Mouse (Mus musculus) MEL (cell line): ENCODE measurements around the gene Gm10037. TPM values are rescaled to one million over a fixed set of nuclear protein-coding genes. Genes with fewer than 3 reads are reported as not detected.

ENCODE experiments used
- DNase-seq: peaks from one replicate; pipeline ENCODE4 v3.0.0; 2011; ENCODE audit warnings: low read depth, low spot score
- H3K27ac ChIP-seq: 2 replicates; pipeline ENCODE4 v1.5.1; 2012; ENCODE audit warnings: low read depth, mild to moderate bottlenecking, control low read depth, low read length, moderate library complexity; ENCODE audit not compliant: control insufficient read depth
- H3K27me3 ChIP-seq, 2 experiments: fragments of 150-350 bp in 1 of 2; sonication (generic) in 1 of 2; 2 replicates each; pipeline ENCODE4 v1.6.1; 2012; ENCODE audit warnings: low read length in 2 of 2, mild to moderate bottlenecking in 2 of 2, improper control_type of control experiment in 1 of 2, moderate library complexity in 1 of 2; ENCODE audit not compliant: insufficient read depth in 2 of 2, control insufficient read depth in 1 of 2
- H3K36me3 ChIP-seq, 2 experiments: 2 replicates each; pipeline ENCODE4 v1.6.1; 2012 to 2014; ENCODE audit warnings: low read length in 2 of 2, improper control_type of control experiment in 1 of 2, inconsistent platforms in 1 of 2, mild to moderate bottlenecking in 1 of 2; ENCODE audit not compliant: insufficient read depth in 2 of 2, control insufficient read depth in 1 of 2
- H3K4me1 ChIP-seq, 2 experiments: fragments of 150-350 bp in 1 of 2; sonication (generic) in 1 of 2; 2 replicates each; pipeline ENCODE4 v1.6.1; 2012; ENCODE audit warnings: low read length in 2 of 2, improper control_type of control experiment in 1 of 2, mild to moderate bottlenecking in 1 of 2; ENCODE audit not compliant: insufficient read depth in 2 of 2, control insufficient read depth in 1 of 2
- H3K4me3 ChIP-seq, 2 experiments: fragments of 150-350 bp in 1 of 2; sonication (generic) in 1 of 2; 2 replicates each; pipeline ENCODE4 v1.5.1; 2012; ENCODE audit warnings: low read depth in 2 of 2, low read length in 2 of 2, mild to moderate bottlenecking in 2 of 2, moderate library complexity in 2 of 2, control low read depth in 1 of 2, improper control_type of control experiment in 1 of 2; ENCODE audit not compliant: control insufficient read depth in 1 of 2, insufficient read depth in 1 of 2
- H3K79me2 ChIP-seq: 2 replicates; pipeline ENCODE4 v1.6.1; 2012; ENCODE audit warnings: mild to moderate bottlenecking, low read length, moderate library complexity; ENCODE audit not compliant: control insufficient read depth, poor library complexity, insufficient read depth
- H3K9ac ChIP-seq: 2 replicates; pipeline ENCODE4 v1.6.1; 2012; ENCODE audit warnings: low read depth, mild to moderate bottlenecking, control low read depth, low read length, moderate library complexity; ENCODE audit not compliant: control insufficient read depth, poor library complexity, severe bottlenecking
- H3K9me3 ChIP-seq: fragments of 150-350 bp; sonication (generic); replicated peaks from 2 replicates; pipeline ENCODE4 v1.6.1; 2012; ENCODE audit warnings: mild to moderate bottlenecking, low read length, improper control_type of control experiment, moderate library complexity; ENCODE audit not compliant: insufficient read depth
- BHLHE40 ChIP-seq: IDR thresholded peaks from 2 replicates; pipeline ENCODE4 v1.6.1; 2012; ENCODE audit warnings: low read depth, mild to moderate bottlenecking, inconsistent platforms, low read length, improper control_type of control experiment, borderline replicate concordance
- CHD1 ChIP-seq: IDR thresholded peaks from 2 replicates; pipeline ENCODE4 v1.6.1; 2012; ENCODE audit warnings: low read depth, mild to moderate bottlenecking, inconsistent platforms, low read length, improper control_type of control experiment
- CHD2 ChIP-seq: IDR thresholded peaks from 2 replicates; pipeline ENCODE4 v1.6.1; 2011; ENCODE audit warnings: low read length, improper control_type of control experiment
- E2F4 ChIP-seq: IDR thresholded peaks from 2 replicates; pipeline ENCODE4 v1.6.1; 2011; ENCODE audit warnings: low read depth, low read length, improper control_type of control experiment, borderline replicate concordance
- ELF1 ChIP-seq: IDR thresholded peaks from 2 replicates; pipeline ENCODE4 v1.6.1; 2014; ENCODE audit warnings: low read depth, mild to moderate bottlenecking, inconsistent platforms, low read length, improper control_type of control experiment, moderate library complexity
- ETS1 ChIP-seq: IDR thresholded peaks from 2 replicates; pipeline ENCODE4 v1.6.1; 2012; ENCODE audit warnings: low read depth, mild to moderate bottlenecking, inconsistent platforms, low read length, improper control_type of control experiment, moderate library complexity
- GATA1 ChIP-seq: IDR thresholded peaks from 2 replicates; pipeline ENCODE4 v1.6.1; 2011; ENCODE audit warnings: low read depth, low read length, improper control_type of control experiment
- HCFC1 ChIP-seq: IDR thresholded peaks from 2 replicates; pipeline ENCODE4 v1.6.1; 2012; ENCODE audit warnings: low read depth, mild to moderate bottlenecking, inconsistent platforms, low read length, improper control_type of control experiment, moderate library complexity
- KAT2A ChIP-seq: conservative IDR thresholded peaks from 2 replicates; pipeline ENCODE4 v1.6.1; 2012; ENCODE audit warnings: low read depth, low read length, improper control_type of control experiment, inconsistent platforms
- MAX ChIP-seq: IDR thresholded peaks from 2 replicates; pipeline ENCODE4 v1.6.1; 2011; ENCODE audit warnings: low read length, improper control_type of control experiment
- MAZ ChIP-seq: IDR thresholded peaks from 2 replicates; pipeline ENCODE4 v1.6.1; 2012; ENCODE audit warnings: low read depth, mild to moderate bottlenecking, inconsistent platforms, low read length, improper control_type of control experiment
- MXI1 ChIP-seq: IDR thresholded peaks from 2 replicates; pipeline ENCODE4 v1.6.1; 2011; ENCODE audit warnings: mild to moderate bottlenecking, low read depth, low read length, improper control_type of control experiment
- MYC ChIP-seq: IDR thresholded peaks from 2 replicates; pipeline ENCODE4 v1.6.1; 2011; ENCODE audit warnings: low read depth, mild to moderate bottlenecking, low read length, improper control_type of control experiment, moderate library complexity
- NELFE ChIP-seq: IDR thresholded peaks from 2 replicates; pipeline ENCODE4 v1.6.1; 2011; ENCODE audit warnings: low read depth, low read length, improper control_type of control experiment
- NRF1 ChIP-seq: IDR thresholded peaks from 2 replicates; pipeline ENCODE4 v1.6.1; 2014; ENCODE audit warnings: low read depth, mild to moderate bottlenecking, inconsistent platforms, low read length, improper control_type of control experiment, moderate library complexity; ENCODE audit not compliant: poor library complexity, insufficient read depth, severe bottlenecking
- POLR2A ChIP-seq, 2 experiments: IDR thresholded peaks; 2 replicates each; pipeline ENCODE4 v1.6.1; 2011 to 2012; ENCODE audit warnings: low read length in 2 of 2, mild to moderate bottlenecking in 2 of 2, control low read depth in 1 of 2, improper control_type of control experiment in 1 of 2, low read depth in 1 of 2, moderate library complexity in 1 of 2; ENCODE audit not compliant: control insufficient read depth in 1 of 2, insufficient read depth in 1 of 2, poor library complexity in 1 of 2
- RCOR1 ChIP-seq: IDR thresholded peaks from 2 replicates; pipeline ENCODE4 v1.6.1; 2012; ENCODE audit warnings: low read depth, mild to moderate bottlenecking, inconsistent platforms, low read length, improper control_type of control experiment
- SMC3 ChIP-seq: IDR thresholded peaks from 2 replicates; pipeline ENCODE4 v1.6.1; 2011; ENCODE audit warnings: low read depth, low read length, improper control_type of control experiment
- TAL1 ChIP-seq: IDR thresholded peaks from 2 replicates; pipeline ENCODE4 v1.6.1; 2012; ENCODE audit warnings: mild to moderate bottlenecking, inconsistent platforms, low read length, moderate library complexity, mixed read lengths
- TBP ChIP-seq: IDR thresholded peaks from 2 replicates; pipeline ENCODE4 v1.8.0; 2011; ENCODE audit warnings: low read depth, low read length, improper control_type of control experiment
- USF2 ChIP-seq, 2 experiments: IDR thresholded peaks; 2 replicates each; pipeline ENCODE4 v1.6.1; 2011 to 2012; ENCODE audit warnings: improper control_type of control experiment in 2 of 2, low read length in 2 of 2, borderline replicate concordance in 1 of 2, inconsistent platforms in 1 of 2, low read depth in 1 of 2, mild to moderate bottlenecking in 1 of 2; ENCODE audit not compliant: insufficient read depth in 1 of 2
- ZNF384 ChIP-seq: IDR thresholded peaks from 2 replicates; pipeline ENCODE4 v1.6.1; 2012; ENCODE audit warnings: low read depth, mild to moderate bottlenecking, inconsistent platforms, low read length, improper control_type of control experiment
- polyA plus RNA-seq, 2 experiments: library from polyadenylated mRNA; stranded (reverse) in 1 of 2; unstranded in 1 of 2; fragments of >175 nt in 1 of 2; fragments of >200 nt in 1 of 2; gene quantifications; 2 replicates each; pipeline versions ENCODE4 v1.2.1 to v1.2.4; 2012; ENCODE audit warnings: low replicate concordance in 2 of 2, low read depth in 1 of 2; ENCODE audit not compliant: insufficient read length in 2 of 2, insufficient read depth in 1 of 2, missing spikeins in 1 of 2
- total RNA-seq: library from RNA; depleted of rRNA; stranded (reverse); fragments of 300-350 nt; gene quantifications from 2 replicates; pipeline ENCODE4 v1.2.3, GENCODE M21; 2012

The Gm10037 gene
- total and polyA plus RNA-seq, 3 experiments, result not detected

GRCm38 (mm10) chr13:67853130-67853529 lies 22.2 kb downstream of the Gm10037 start:
- Histone ChIP-seq H3K4me1 (no peaks in the 10 kb centered on the region), H3K79me2 (no peaks in the 10 kb centered on the region), H3K27ac (no peak overlapping the region), H3K4me3 (no peak overlapping the region), H3K27me3 (no peaks in the 10 kb centered on the region), H3K9me3 (no peaks in the 10 kb centered on the region), H3K36me3 (no peaks in the 10 kb centered on the region), H3K9ac (no peak overlapping the region)
- TF ChIP-seq CHD2, result no peak
- TF ChIP-seq BHLHE40, result no peak
- no peak for TF ChIP-seq CHD1
- no peak for TF ChIP-seq RCOR1
- no peak for TF ChIP-seq SMC3
- no peak for TF ChIP-seq TBP
- TF ChIP-seq ELF1, result no peak
- no peak for TF ChIP-seq ZNF384
- no peak for TF ChIP-seq ETS1
- no peak for TF ChIP-seq GATA1
- TF ChIP-seq MYC, result no peak
- no peak for TF ChIP-seq USF2 (IDR thresholded peaks at IDR 0.05; ENCODE audit: borderline replicate concordance in 1 of 2, insufficient read depth in 1 of 2, low read depth in 1 of 2, low read length in 2 of 2)
- no peak for TF ChIP-seq POLR2A (IDR thresholded peaks at IDR 0.05; ENCODE audit: control insufficient read depth in 1 of 2, insufficient read depth in 1 of 2, low read depth in 1 of 2, low read length in 2 of 2, poor library complexity in 1 of 2)
- TF ChIP-seq MAX, result no peak
- TF ChIP-seq E2F4, result no peak
- no peak for TF ChIP-seq MXI1
- TF ChIP-seq TAL1, result no peak
- no peak for TF ChIP-seq KAT2A
- no peak for TF ChIP-seq NRF1
- no peak for DNase-seq

- Histone ChIP-seq H3K4me1 (no peaks in the 10 kb centered on the region), H3K36me3 (no peaks in the 10 kb centered on the region), H3K79me2 (no peaks in the 10 kb centered on the region), H3K4me3 (no peak overlapping the region), H3K9me3 (no peaks in the 10 kb centered on the region), H3K9ac (no peak overlapping the region), H3K27ac (no peak overlapping the region), H3K27me3 (no peaks in the 10 kb centered on the region)
- TF ChIP-seq ETS1 (no peak), USF2 (IDR thresholded peaks at IDR 0.05; ENCODE audit: borderline replicate concordance in 1 of 2, insufficient read depth in 1 of 2, low read depth in 1 of 2, low read length in 2 of 2) (no peak), RCOR1 (no peak), MAZ (no peak), MYC (no peak), NELFE (no peak), GATA1 (no peak), MXI1 (no peak), HCFC1 (no peak), CHD1 (no peak)
- DNase-seq, result no peak
Measured at GRCm38 (mm10) chr13:67853983-67854382, 23.1 kb downstream of the Gm10037 start.
